Mouse (Mus musculus) erythroblast, embryonic 14.5 days (primary cell): ENCODE data around the gene Cdc25b.

Source experiments
- GATA1 ChIP-seq: IDR thresholded peaks from 2 replicates; pipeline ENCODE4 v1.6.1; 2012; ENCODE audit warnings: low read length, inconsistent platforms, mixed read lengths
- TAL1 ChIP-seq: IDR thresholded peaks from 3 replicates; pipeline ENCODE4 v1.6.1; 2012; ENCODE audit warnings: low read length, inconsistent platforms, mixed read lengths

GRCm38 (mm10) chr2:131140533-131140905 lies 46.2 kb upstream of the Cdc25b start:
- TF ChIP-seq GATA1 (no peak), TAL1 (no peak)
